Mouse (Mus musculus) megakaryocyte, embryonic 14.5 days (primary cell): ENCODE measurements around the gene Trip12.

Source experiments
- FLI1 ChIP-seq: IDR thresholded peaks from 2 replicates; pipeline ENCODE4 v1.6.1; 2012; ENCODE audit warnings: low read length, inconsistent platforms, mixed read lengths
- GATA1 ChIP-seq: IDR thresholded peaks from 3 replicates; pipeline ENCODE4 v1.6.1; 2012; ENCODE audit warnings: mixed read lengths, low read length, inconsistent platforms, borderline replicate concordance

GRCm38 (mm10) chr1:84817596-84817995, 22.7 kb downstream of the Trip12 start:
- TF ChIP-seq GATA1 = no peak
- TF ChIP-seq FLI1 = no peak
